Mouse (Mus musculus) left cerebral cortex, adult 18-20 months (tissue): ENCODE measurements around the gene Smyd3. TPM values are rescaled to one million over a fixed set of nuclear protein-coding genes. Genes with fewer than 3 reads are reported as not detected.

Experiments used
- DNase-seq, 2 experiments: peaks; one replicate each; pipeline ENCODE4 v3.0.0; 2021 to 2022; ENCODE audit warnings: low spot score in 2 of 2, mixed read lengths in 1 of 2
- total RNA-seq, 2 experiments: library from RNA; stranded (reverse); gene quantifications; 2 replicates each; pipeline ENCODE4 v1.2.3; 2021

The Smyd3 gene
- total RNA-seq, 2 experiments from 2014 or later = 26.6 to 27.4 TPM

DNA sequence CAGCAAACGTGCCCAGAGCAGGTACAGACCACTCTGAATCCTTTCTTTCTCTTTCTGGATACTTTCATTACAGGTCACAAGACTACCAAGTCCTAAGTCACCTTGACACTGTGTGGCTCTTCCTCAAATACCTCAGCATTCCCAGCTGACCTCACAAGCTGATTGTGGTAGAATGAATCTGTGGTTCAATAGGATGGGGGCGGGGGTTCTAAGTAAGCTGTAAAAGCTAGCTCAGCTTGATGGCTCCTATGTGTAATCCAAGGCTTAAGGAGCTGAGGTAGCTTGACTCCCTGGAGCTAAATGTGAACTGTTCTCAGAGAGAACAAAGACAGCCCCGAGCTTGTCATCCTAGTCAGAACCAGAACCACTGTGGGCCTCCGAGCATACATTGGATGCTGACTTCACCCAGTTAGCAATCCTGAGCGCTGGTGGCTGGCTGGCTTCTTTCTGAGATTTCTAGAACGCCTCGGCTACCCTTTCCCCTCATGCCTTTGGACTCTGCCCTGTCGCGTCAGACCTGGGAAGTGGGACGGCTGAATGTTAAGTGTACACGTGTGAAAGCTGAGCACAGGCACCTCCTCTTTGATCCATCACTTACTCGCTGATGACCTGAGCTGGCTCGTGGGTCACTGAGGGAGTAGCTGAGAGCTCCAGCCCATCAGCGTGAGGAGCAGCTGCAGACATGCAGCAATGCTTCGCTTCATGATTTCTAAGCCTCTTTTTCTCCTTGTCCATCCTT is 131.4 kb downstream of the Smyd3 start:
- no peak for DNase-seq

GRCm38 (mm10) chr1:179385691-179386090 is 132.2 kb downstream of the Smyd3 start:
- no peak for DNase-seq

- DNase-seq = no peak
Observed at GRCm38 (mm10) chr1:179384296-179384695, 133.5 kb downstream of the Smyd3 start.

DNA sequence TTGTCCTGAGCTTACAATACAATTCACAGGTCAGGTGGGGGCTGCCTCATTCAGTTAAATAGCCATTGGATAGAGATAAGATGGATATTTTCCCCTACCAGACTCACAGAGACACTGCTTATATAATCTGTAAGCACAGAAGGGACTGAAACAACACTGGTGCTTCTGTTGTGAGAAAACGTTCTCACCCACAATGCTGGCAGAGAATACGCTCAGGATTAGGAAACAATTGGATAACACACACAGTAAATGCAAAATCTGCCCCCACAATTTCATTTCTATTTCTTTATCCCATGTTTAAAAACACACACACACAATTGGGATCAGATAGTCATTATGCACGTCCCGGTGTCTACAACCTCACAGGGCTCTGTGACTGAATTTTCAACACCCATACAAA is 139.7 kb downstream of the Smyd3 start:
- DNase-seq = no peak

DNA sequence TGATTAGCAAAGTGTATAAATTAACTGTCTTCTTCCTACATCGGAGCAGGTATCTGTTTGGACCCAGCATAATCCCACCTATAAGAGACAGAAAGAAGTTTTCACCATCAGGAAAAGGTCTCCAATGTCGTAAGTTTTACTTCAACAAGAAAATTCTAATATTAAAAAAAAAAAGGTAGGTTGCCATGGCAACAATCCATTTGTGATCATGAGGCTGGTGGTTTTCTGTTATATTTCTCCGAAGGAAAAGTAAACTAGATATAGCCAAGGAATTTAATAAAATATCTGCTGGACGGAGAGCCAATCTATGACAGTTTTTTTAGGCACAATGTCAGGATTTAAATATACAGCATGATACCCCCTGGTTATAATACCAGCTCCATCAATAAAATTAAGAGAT is 142.9 kb downstream of the Smyd3 start:
- DNase-seq = no peak

DNA sequence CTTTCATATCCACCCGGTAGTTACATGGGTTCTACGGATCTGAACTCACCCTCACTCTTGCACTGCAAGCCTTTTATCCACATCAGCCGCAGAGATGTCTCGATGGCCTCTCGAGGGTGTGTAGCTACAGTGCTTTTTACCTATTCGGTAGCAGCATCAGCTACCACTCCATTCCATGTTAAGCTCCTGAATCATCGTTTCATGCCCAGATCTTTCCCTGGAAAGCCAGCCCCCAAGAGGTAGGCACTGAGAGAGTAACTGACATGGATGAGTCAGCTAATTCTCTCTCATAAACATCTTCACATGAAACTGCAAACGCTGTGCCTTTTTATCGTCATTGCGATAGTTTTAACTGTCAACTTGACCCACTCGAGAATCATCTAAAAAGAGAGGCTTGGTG is 143.9 kb downstream of the Smyd3 start:
- DNase-seq = no peak

DNA sequence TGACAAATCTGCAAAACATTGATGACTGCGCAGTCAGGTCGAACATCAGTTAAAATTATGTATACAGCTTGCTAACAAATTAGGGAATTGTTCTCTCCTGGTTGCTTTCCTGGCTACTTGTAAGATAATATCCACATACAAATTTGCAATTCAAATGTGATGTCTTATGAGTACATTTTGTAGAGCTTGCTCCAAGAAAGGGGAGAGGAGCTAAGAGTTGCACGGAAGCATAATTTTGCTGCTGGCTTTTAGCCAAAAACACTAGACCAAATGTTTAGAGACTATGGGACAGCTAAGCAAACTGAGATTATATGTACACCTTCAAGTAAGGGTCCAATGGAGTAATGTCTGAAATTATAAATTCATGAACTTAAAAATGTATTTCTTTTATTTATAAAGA is 146.7 kb downstream of the Smyd3 start:
- no peak for DNase-seq

- DNase-seq = no peak
Observed at GRCm38 (mm10) chr1:179368426-179369010, 149.3 kb downstream of the Smyd3 start.

GRCm38 (mm10) chr1:179361481-179362466 is 156.1 kb downstream of the Smyd3 start:
- no peak for DNase-seq

- no peak for DNase-seq
Observed at GRCm38 (mm10) chr1:179357111-179357510, 160.7 kb downstream of the Smyd3 start.

DNA sequence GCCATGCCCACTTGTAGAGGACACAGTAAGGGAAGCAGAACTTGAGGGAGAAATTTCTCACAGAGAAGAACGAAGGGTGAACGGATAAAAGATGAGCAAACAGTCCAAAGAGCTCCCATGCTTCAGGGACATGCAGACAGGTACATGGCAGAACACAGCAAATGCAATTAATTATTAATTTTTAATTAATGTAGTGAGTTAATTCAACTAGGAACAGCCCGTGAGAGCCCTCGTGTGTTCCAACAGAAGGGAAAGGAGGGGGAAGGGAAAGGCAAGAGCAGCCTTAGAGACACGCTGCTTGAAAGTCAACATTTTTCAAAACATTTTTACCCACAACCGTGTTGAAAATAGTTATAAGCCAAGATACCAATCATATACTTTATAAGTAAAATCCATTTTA is 163.6 kb downstream of the Smyd3 start:
- DNase-seq = no peak

DNA sequence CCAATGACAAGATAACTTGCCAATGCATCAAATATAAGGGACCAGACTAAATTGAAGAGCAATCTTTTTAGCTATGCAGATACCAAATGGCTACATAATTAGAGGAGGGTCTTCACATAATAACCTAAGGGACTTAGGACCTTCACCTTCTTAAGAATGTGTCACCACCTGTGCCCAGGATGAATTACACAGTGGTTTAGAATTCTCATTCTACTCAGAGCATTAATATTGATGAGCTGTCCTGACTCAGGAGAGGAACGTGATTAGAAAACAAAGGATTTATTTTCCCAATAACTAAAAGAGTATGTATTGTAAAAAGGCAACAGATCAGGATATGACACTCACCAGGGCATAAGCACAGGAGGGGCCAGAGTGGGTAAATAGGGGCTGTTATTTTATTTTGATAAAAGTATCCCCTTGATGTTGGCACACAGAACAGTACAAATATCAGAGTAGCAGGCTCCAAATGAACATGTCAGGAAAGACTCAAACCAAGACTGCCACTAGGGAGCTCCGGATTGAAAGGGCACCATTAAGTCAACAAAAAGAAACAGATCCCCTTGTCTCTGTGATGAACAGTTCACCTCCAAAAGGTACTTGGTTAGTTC is 172.4 kb downstream of the Smyd3 start:
- DNase-seq = no peak

GRCm38 (mm10) chr1:179343426-179343825 is 174.4 kb downstream of the Smyd3 start:
- no peak for DNase-seq

GRCm38 (mm10) chr1:179341589-179341988 is 176.3 kb downstream of the Smyd3 start:
- no peak for DNase-seq

DNA sequence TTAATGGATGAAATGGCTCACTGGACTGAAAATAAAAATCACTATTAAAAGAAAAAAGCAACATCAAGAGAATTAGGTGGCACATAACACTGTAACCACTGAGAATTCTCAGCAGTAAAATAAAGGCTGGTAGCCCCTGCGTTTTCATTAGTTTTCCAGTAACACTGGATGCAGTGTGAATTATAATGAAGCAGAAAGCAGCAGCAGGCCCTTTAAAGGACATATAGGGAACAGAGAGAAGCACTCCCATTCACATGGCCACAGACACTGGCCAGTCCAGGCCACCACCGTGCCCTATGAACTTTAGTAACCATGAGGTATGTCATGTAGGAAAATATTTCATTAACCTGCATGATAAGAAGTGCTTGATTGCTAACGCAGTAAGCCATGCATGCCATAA is 178.8 kb downstream of the Smyd3 start:
- DNase-seq = no peak

DNA sequence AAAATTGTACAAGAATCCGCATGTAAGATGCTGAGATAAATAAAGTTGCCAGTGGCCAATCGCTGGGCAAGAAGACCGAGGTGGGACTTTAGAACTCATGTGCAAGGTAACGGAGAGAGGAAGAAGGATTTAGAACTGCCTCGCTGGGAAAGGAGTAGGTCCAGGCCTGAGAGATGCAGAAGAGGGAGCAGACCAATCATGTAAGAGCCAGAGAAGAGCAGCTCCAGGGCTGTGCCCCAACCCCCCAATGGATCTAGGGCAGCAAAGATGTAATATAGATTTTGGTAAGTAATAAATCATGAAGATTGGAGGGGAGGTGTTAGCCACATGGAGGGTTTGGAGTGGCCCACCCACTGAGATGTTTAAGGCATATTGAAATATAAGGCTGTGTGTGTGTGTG is 180.3 kb downstream of the Smyd3 start:
- DNase-seq = no peak

DNA sequence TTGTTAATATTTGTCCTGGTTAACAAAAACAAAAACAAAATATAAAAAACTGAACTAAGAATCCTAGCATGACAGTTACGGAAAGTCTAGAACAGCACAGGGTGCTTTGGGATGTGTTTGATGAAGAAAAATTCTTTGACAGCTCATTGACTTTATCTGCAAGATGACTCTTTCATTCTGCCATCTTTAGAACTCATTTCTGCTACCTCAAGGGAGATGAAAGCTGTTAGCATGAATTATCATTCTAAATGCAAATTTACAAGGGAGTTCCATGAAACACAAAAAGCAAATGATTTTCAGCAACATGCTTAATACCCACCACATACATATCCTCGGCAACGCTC is 190.9 kb downstream of the Smyd3 start:
- no peak for DNase-seq

DNA sequence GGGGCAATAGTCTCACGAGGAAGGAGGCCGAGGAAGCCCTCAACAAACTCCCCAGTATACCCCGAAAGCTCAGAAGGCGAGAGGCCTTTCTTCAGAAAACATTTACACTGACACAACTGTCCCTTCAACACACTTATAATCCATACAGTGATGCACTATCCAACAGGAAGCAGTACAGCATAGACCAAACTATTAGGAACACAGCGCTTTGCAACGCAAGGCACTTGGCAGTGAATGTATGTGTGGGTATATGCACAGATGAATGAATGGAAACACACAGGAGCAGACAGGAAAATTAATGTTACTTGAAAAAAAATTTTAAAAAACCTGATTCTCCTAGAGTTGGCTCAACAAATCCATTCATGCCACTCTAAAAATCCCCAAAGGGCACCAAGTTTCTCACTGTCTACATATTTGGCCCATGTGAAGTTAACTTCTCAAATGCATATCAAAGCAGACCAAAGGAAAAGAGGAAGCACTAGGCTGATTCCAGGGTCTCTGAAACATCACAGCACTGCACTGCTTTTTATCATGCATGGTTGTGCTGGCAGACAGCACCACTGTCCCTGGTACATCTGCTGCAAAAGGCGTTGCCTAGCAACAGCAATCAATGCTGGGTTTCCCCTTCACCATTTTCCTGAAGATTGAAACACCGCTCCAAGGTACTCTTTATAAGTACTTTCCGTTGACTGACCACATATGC is 191.4 kb downstream of the Smyd3 start:
- peak in 1 of 2 experiments; percentile 25 for DNase-seq

DNA sequence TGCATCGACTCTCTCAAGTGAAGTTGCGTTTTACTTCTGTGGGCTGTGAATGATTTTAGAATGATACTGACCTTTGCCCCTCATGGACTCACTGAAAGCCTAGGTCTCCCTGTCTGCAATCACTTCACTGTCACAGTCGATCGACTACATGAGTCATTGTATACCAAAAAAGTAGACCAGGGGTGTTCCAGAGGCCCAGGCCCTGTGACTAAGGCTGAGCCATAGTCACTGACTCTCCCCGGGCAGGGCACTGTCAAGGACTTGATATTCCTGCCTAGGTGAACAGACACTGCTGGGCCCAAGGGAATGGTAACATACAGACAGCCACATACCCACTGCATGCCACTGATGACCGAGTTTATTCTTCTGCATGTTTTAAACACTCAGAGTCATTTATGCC is 193.6 kb downstream of the Smyd3 start:
- DNase-seq = no peak

GRCm38 (mm10) chr1:179313618-179314017 is 204.2 kb downstream of the Smyd3 start:
- no peak for DNase-seq

GRCm38 (mm10) chr1:179309487-179309886 is 208.4 kb downstream of the Smyd3 start:
- DNase-seq = no peak
